Mouse (Mus musculus): ENCODE results near the gene Them7.
A peak's percentile ranks its signal among the peaks of the same experiment; 100 is the strongest.

Gene Them7

GRCm38 (mm10) chr2:105234278-105234677, 10.2 kb downstream of the Them7 start:
- DNase-seq (ENCODE audit: low read depth, low spot score) = no peak

- DNase-seq (ENCODE audit: low read depth, low spot score) = no peak
Measured at GRCm38 (mm10) chr2:105235380-105236115, 11.4 kb downstream of the Them7 start.

GRCm38 (mm10) chr2:105237424-105237823, 13.3 kb downstream of the Them7 start:
- no peak for DNase-seq (ENCODE audit: low read depth, low spot score)

- DNase-seq (ENCODE audit: low read depth, low spot score) = no peak
Measured at GRCm38 (mm10) chr2:105237841-105238240, 13.7 kb downstream of the Them7 start.

GRCm38 (mm10) chr2:105238775-105239174, 14.7 kb downstream of the Them7 start:
- DNase-seq (ENCODE audit: low read depth, low spot score) = peak; percentile 15

- no peak for DNase-seq (ENCODE audit: low read depth, low spot score)
Measured at GRCm38 (mm10) chr2:105240631-105241030, 16.5 kb downstream of the Them7 start.

GRCm38 (mm10) chr2:105242940-105243339, 18.8 kb downstream of the Them7 start:
- no peak for DNase-seq (ENCODE audit: low read depth, low spot score)

- no peak for DNase-seq (ENCODE audit: low read depth, low spot score)
Measured at GRCm38 (mm10) chr2:105244733-105245132, 20.6 kb downstream of the Them7 start.

- DNase-seq (ENCODE audit: low read depth, low spot score) = no peak
Measured at GRCm38 (mm10) chr2:105251978-105252377, 27.9 kb downstream of the Them7 start.

GRCm38 (mm10) chr2:105252824-105253223, 28.7 kb downstream of the Them7 start:
- DNase-seq (ENCODE audit: low read depth, low spot score) = peak; percentile 8

- DNase-seq (ENCODE audit: low read depth, low spot score) = no peak
Measured at GRCm38 (mm10) chr2:105255457-105255856, 31.3 kb downstream of the Them7 start.

- DNase-seq (ENCODE audit: low read depth, low spot score) = peak; percentile 5
Measured at GRCm38 (mm10) chr2:105256427-105257071, 32.4 kb downstream of the Them7 start.

- DNase-seq (ENCODE audit: low read depth, low spot score) = no peak
Measured at GRCm38 (mm10) chr2:105257376-105257775, 33.3 kb downstream of the Them7 start.

GRCm38 (mm10) chr2:105261335-105261734, 37.2 kb downstream of the Them7 start:
- no peak for DNase-seq (ENCODE audit: low read depth, low spot score)

- DNase-seq (ENCODE audit: low read depth, low spot score) = no peak
Measured at GRCm38 (mm10) chr2:105263219-105263618, 39.1 kb downstream of the Them7 start.

GRCm38 (mm10) chr2:105282407-105283077, 58.4 kb downstream of the Them7 start:
- no peak for DNase-seq (ENCODE audit: low read depth, low spot score)

GRCm38 (mm10) chr2:105283811-105284210, 59.7 kb downstream of the Them7 start:
- no peak for DNase-seq (ENCODE audit: low read depth, low spot score)

GRCm38 (mm10) chr2:105284855-105285254, 60.7 kb downstream of the Them7 start:
- DNase-seq (ENCODE audit: low read depth, low spot score) = no peak

- no peak for DNase-seq (ENCODE audit: low read depth, low spot score)
Measured at GRCm38 (mm10) chr2:105295823-105296222, 71.7 kb downstream of the Them7 start.

GRCm38 (mm10) chr2:105298888-105299287, 74.8 kb downstream of the Them7 start:
- peak; percentile 13 for DNase-seq (ENCODE audit: low read depth, low spot score)

GRCm38 (mm10) chr2:105301082-105301481, 77.0 kb downstream of the Them7 start:
- no peak for DNase-seq (ENCODE audit: low read depth, low spot score)

GRCm38 (mm10) chr2:105301531-105301930, 77.4 kb downstream of the Them7 start:
- DNase-seq (ENCODE audit: low read depth, low spot score) = no peak

Measured in CD4-positive, CD25-positive, alpha-beta regulatory T cell, adult 2 months (primary cell).